ENCODE assay signal across 8 mouse cellular contexts in genomic region chr14:12624256-12625130, GRCm38 (mm10).
DNase-seq lines count a peak whose midpoint lies in the region; ATAC-seq and TF ChIP-seq lines count a peak whose summit lies in the region.

No protein-coding gene starts in this region.

- no peak overlapping the region for H3K9ac ChIP-seq in liver, adult 2 months (ENCODE audit: low read depth, low read length)
- H3K9ac ChIP-seq in liver, embryonic 12.5 days, result no peak overlapping the region
- H3K9ac ChIP-seq in intestine, embryonic 16.5 days (ENCODE audit: low read depth, low read length), result no peak overlapping the region

- H3K36me3 ChIP-seq in liver, adult 2 months (ENCODE audit: control insufficient read depth, insufficient read depth, low read length), result no peaks in the 10 kb centered on the region
- H3K36me3 ChIP-seq in liver, embryonic 12.5 days, result no peaks in the 10 kb centered on the region
- H3K36me3 ChIP-seq in intestine, embryonic 16.5 days (ENCODE audit: control insufficient read depth, insufficient read depth, low read length), result no peaks in the 10 kb centered on the region

- no peak overlapping the region for H3K27ac ChIP-seq in liver, adult 2 months (replicated peaks; ENCODE audit: insufficient read depth, low read depth, low read length)
- H3K27ac ChIP-seq in liver, embryonic 12.5 days, result no peak overlapping the region
- no peak overlapping the region for H3K27ac ChIP-seq in intestine, embryonic 16.5 days (ENCODE audit: low read length)

- no peak for TF ChIP-seq POLR2A in liver, adult 2 months (IDR thresholded peaks at IDR 0.05; ENCODE audit: extremely low read depth, insufficient read depth, low read length)

- no peak for ATAC-seq in liver, embryonic 12.5 days
- ATAC-seq in intestine, embryonic 16.5 days, result no peak

- DNase-seq in liver, adult 2 months (ENCODE audit: extremely low read depth, low read depth, low spot score), result no peak
- peak; percentile 14 for DNase-seq in adrenal gland, postnatal 14 days
- DNase-seq in embryo, embryonic 9.5 days (ENCODE audit: extremely low spot score), result peak; percentile 8
- DNase-seq in layer of hippocampus, adult 9-11 months, result peak; percentile 14
- DNase-seq in right cerebral cortex, postnatal 14 days, result peak; percentile 42
- no peak for DNase-seq in lung, postnatal 36 days

- no peaks in the 10 kb centered on the region for H3K4me1 ChIP-seq in liver, adult 2 months (ENCODE audit: control insufficient read depth, insufficient read depth, low read length)
- no peaks in the 10 kb centered on the region for H3K4me1 ChIP-seq in liver, embryonic 12.5 days
- H3K4me1 ChIP-seq in intestine, embryonic 16.5 days (ENCODE audit: control insufficient read depth, insufficient read depth, low read length), result no peaks in the 10 kb centered on the region

- no peak overlapping the region for H3K4me2 ChIP-seq in liver, embryonic 12.5 days
- no peak overlapping the region for H3K4me2 ChIP-seq in intestine, embryonic 16.5 days (ENCODE audit: low read depth, low read length)

- no peaks in the 10 kb centered on the region for H3K9me3 ChIP-seq in liver, embryonic 12.5 days (replicated peaks)
- no peaks in the 10 kb centered on the region for H3K9me3 ChIP-seq in intestine, embryonic 16.5 days (ENCODE audit: control insufficient read depth, low read length)

- H3K27me3 ChIP-seq in liver, adult 2 months (ENCODE audit: control insufficient read depth, insufficient read depth, low read length), result peaks cover 2% of the 10 kb centered on the region; the same call in 1 of the 2 replicates
- H3K27me3 ChIP-seq in liver, embryonic 12.5 days (replicated peaks), result no peaks in the 10 kb centered on the region
- H3K27me3 ChIP-seq in intestine, embryonic 16.5 days (replicated peaks; ENCODE audit: control insufficient read depth, insufficient read depth, low read length), result no peaks in the 10 kb centered on the region

- 67% methylated on average over 11 of the region's 11 CpGs for WGBS in liver, adult 2 months
- 63% methylated on average over 11 of the region's 11 CpGs for WGBS in liver, embryonic 12.5 days (ENCODE audit: insufficient replicate concordance)
- WGBS in intestine, embryonic 16.5 days, result 78% methylated on average over 11 of the region's 11 CpGs

- H3K79me2 ChIP-seq in liver, adult 2 months (ENCODE audit: control insufficient read depth, insufficient read depth, low read length), result no peaks in the 10 kb centered on the region

- TF ChIP-seq CTCF in liver, adult 2 months (IDR thresholded peaks at IDR 0.05; ENCODE audit: low read depth, low read length), result peak; percentile 19; the same call in 1 of the 2 replicates

- H3K4me3 ChIP-seq in liver, adult 2 months (ENCODE audit: insufficient read depth, low read depth, low read length), result no peak overlapping the region
- no peak overlapping the region for H3K4me3 ChIP-seq in liver, embryonic 12.5 days
- no peak overlapping the region for H3K4me3 ChIP-seq in intestine, embryonic 16.5 days (ENCODE audit: low read length)

Comparison
In these comparisons a context has a peak if more than half of its experiments do, and no peak if none do; other contexts are left out.
1. DNase-seq: peak in adrenal gland, postnatal 14 days (single experiment), embryo, embryonic 9.5 days (single experiment), layer of hippocampus, adult 9-11 months (single experiment) and right cerebral cortex, postnatal 14 days (single experiment); none in liver, adult 2 months (single experiment) and lung, postnatal 36 days (single experiment).